Mouse (Mus musculus) embryonic facial prominence, embryonic 10.5 days (tissue): ENCODE measurements around the gene Fcho1. TPM values are rescaled to one million over a fixed set of nuclear protein-coding genes. Genes with fewer than 3 reads are reported as not detected.
"Not testable (repeated sequence)": the region's sequence is repeated elsewhere in the genome, so short reads cannot be mapped to it uniquely, and the experiment has no call there.

Source experiments
- DNase-seq: peaks from one replicate; pipeline ENCODE4 v3.0.0-alpha.2; 2017; ENCODE audit warnings: low spot score
- H3K27ac ChIP-seq: fragments of 300-500 bp; sonication (generic); replicated peaks from 2 replicates; pipeline ENCODE4 v1.5.1; 2016; ENCODE audit warnings: mild to moderate bottlenecking
- H3K27me3 ChIP-seq: fragments of 300-500 bp; sonication (generic); replicated peaks from 2 replicates; pipeline ENCODE4 v1.6.1; 2016; ENCODE audit warnings: low read depth, mild to moderate bottlenecking; ENCODE audit not compliant: poor library complexity, severe bottlenecking
- H3K36me3 ChIP-seq: fragments of 300-500 bp; sonication (generic); replicated peaks from 2 replicates; pipeline ENCODE4 v1.6.1; 2016; ENCODE audit warnings: mild to moderate bottlenecking, moderate library complexity
- H3K4me1 ChIP-seq: fragments of 300-500 bp; sonication (generic); 2 replicates; pipeline ENCODE4 v1.6.1; 2016
- H3K4me3 ChIP-seq: fragments of 300-500 bp; sonication (generic); 2 replicates; pipeline ENCODE4 v1.5.1; 2016; ENCODE audit warnings: mild to moderate bottlenecking, moderate library complexity
- H3K9me3 ChIP-seq: fragments of 300-500 bp; sonication (generic); 2 replicates; pipeline ENCODE4 v1.6.1; 2016; ENCODE audit warnings: mild to moderate bottlenecking
- WGBS: fragments of 180-500 bp; shearing (Covaris S2); methylation state at CpG from one replicate; pipeline ENCODE4 v1.1.7; 2016; 5-methylcytosine and 5-hydroxymethylcytosine counted together
- polyA plus RNA-seq: library from polyadenylated mRNA; unstranded; fragments of >200 nt; fragmentation: Nextera tagmentation; extraction: Ambion mirVana; gene quantifications from 2 replicates; pipeline ENCODE4 v1.2.1, GENCODE M21; 2016

Fcho1 gene
- polyA plus RNA-seq, result 6.0 and 7.9 TPM in 2 replicates

DNA sequence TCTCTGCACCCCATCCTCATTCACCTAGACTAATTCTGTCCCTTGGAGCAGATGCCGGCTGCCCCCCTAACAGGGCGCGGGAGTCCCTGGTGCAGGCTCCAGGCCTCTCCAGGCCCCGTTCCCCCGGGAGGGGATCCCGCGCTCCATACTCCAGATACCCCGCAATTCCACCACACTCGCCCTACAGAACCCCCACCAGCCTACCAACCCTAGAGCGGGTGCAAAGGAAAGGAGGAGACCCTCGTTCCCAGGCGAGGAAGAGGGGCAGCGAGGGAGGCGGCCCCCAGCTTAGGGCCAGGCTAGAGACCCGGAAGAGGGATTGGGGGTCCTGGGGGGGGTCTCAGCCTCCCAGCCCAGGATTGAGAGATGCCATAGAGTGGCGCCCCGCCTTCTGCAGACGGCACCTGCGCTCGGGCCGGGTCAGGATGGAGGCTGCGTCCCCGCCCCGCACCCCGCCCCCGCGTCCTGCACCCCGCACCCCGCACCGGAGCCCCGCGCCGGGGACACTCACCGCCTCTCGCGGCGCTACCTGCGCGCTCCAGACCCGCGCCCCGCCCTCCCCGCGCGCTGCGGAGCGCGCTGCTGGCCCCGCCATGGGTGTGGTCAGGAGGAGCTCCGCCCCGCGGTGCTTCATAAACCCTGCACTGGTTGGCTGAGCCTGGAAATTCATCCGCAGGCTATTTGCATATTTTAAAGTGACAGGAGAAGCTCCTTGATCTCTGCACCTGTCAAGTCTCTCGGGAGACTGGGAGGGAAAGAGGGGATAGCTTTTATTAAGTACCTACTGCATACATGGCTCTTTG, at the start of gene Fcho1:
Gene Fcho1, minus strand, starts transcription at position 595 of the 803 bp plus-strand sequence.
- WGBS, result under 1% methylated on average over 54 of the region's 54 CpGs
- Histone ChIP-seq H3K9me3 (no peaks in the 10 kb centered on the region), H3K27ac (peak within 1 kb of the TSS; percentile 69; the same call in 1 of the 2 replicates), H3K36me3 (no peaks in the 10 kb centered on the region), H3K4me1 (peaks cover 50% of the 10 kb centered on the region), H3K4me3 (peak within 1 kb of the TSS; percentile 77), H3K27me3 (peaks cover 84% of the 10 kb centered on the region)
- peak; percentile 85 for DNase-seq

DNA sequence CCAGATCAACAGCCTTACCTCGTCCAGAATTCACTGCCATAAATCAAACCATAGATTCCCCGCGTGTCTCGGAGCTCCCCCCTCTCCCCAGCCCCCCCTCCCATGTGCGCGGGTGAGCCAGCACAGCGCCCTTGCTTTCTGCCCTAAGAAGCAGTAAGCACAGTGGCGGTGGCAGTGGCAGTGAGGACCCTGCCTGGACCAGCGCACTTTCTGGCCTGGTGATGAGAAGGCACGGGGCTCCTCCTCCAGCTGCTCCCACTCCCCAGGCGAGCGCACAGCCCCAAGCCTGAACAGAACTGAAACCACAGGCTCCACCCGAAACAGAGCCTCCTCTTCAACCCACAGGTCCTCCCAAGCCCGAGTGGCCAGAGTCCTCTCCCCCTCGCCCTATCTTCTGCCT, 45.8 kb upstream of the Fcho1 start:
- H3K27me3 ChIP-seq, result no peaks in the 10 kb centered on the region
- peaks cover 18% of the 10 kb centered on the region for H3K9me3 ChIP-seq
- H3K4me3 ChIP-seq, result no peak overlapping the region
- no peaks in the 10 kb centered on the region for H3K4me1 ChIP-seq
- no peak for DNase-seq
- 92% methylated on average over 15 of the region's 15 CpGs for WGBS
- H3K27ac ChIP-seq, result no peak overlapping the region
- no peaks in the 10 kb centered on the region for H3K36me3 ChIP-seq

DNA sequence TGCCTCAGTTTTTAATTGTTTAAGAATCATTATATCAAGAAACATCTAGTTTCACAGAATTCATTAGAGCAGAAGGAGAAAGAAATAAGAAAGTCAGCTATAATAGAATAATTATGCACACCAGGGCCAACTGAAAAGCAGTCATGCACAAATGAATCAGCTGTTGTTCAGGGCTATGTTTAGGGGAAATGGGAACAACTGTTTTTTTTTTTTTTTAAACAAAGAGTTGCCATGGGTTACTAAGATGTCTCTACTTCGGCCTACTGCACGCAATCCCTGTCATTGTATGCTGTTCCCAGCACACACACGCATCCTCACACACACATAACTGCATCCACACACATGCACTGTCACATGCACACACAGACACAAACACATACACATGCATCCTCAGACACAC, 33.3 kb upstream of the Fcho1 start:
- Histone ChIP-seq H3K27me3 (no peaks in the 10 kb centered on the region), H3K4me3 (no peak overlapping the region), H3K9me3 (no peaks in the 10 kb centered on the region), H3K27ac (no peak overlapping the region), H3K36me3 (no peaks in the 10 kb centered on the region), H3K4me1 (no peaks in the 10 kb centered on the region)
- 87% methylated on average over 3 of the region's 3 CpGs for WGBS
- DNase-seq, result no peak

DNA sequence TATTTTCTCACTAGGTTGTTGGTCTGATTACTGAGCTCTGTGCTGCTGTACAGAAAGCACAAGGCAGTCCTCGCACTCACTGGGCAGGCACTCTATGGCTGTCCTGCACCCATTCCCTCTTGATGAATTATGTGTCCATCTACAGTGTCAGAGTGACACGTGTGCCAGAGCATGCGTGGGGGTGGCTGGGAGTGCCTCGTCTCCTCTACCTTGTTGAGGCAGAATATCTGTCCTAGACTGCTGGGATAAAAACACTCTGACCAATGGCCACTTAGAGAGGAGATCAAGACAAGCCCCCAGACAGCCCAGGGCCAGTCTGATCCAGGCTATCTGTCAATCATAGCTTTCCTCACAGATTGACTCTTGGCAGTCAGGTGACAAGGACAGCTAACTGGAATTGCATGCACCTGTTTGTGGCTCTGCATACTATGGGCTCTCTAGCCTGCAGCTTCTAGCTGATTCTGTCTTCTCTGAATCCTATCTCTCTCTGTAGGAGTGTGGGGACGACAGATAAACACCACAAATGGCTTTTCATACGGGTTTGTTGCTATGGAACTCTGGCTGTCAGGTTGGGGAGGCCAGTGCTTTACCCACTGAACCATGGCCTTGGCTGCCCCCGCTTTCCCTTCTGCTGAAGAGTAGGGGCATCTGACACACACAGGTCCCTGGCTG, 27.5 kb upstream of the Fcho1 start:
- H3K27me3 ChIP-seq, H3K4me3 ChIP-seq, H3K36me3 ChIP-seq, H3K9me3 ChIP-seq, H3K27ac ChIP-seq, H3K4me1 ChIP-seq, DNase-seq: not testable (repeated sequence)
- 75% methylated on average over 7 of the region's 7 CpGs for WGBS

DNA sequence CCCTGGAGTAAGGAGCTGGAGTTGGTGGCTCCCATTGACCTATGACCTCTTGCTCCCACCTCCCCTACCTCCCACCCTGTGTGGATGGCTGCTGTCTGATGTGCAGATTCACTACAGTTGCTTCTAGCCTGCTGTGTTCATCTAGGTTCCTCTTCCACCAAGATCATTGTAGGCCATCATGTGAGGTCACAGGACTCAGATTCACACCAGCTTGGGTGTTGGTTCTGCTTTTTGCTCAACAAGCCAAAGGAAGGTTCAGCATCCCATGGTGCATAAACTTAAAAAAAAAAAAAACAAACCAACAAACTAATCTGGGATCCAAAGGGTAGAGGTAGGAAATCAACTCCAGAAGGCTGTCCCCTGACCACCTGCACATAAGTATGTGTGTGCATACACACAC, 26.7 kb upstream of the Fcho1 start:
- not testable (repeated sequence) for H3K36me3 ChIP-seq, DNase-seq, H3K27me3 ChIP-seq, H3K4me3 ChIP-seq, H3K9me3 ChIP-seq, H3K4me1 ChIP-seq, H3K27ac ChIP-seq

DNA sequence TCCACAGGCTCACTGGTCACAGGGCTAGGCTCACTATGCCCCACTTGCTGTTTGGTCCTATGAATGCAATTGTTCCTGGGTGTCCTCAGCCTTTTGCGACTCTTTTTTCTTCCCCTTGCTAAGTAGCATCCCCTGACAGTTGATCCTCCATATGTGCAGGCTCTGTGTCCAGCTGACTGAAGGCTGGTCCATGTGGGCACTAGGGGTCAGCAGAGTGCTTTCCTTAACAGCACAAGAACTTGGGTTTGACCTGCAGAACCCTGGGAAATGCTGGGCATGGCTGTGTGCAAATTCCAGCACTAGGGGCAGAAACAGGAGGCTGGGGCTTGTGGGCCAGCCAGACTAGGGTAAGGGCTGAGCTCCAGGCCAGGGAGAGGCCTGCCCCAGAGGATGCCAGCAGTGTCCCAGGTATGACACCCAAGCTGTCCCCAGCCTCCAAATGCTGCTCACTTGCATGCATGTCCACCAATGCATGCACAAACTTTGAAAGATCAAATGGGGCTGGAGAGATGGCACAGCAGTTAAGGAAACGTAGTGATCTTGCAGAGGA, 25.9 kb upstream of the Fcho1 start:
- not testable (repeated sequence) for H3K27ac ChIP-seq, H3K27me3 ChIP-seq, H3K36me3 ChIP-seq, H3K9me3 ChIP-seq, H3K4me3 ChIP-seq, H3K4me1 ChIP-seq
- DNase-seq, result peak; percentile 51
- WGBS, result 61% methylated on average over 2 of the region's 2 CpGs

DNA sequence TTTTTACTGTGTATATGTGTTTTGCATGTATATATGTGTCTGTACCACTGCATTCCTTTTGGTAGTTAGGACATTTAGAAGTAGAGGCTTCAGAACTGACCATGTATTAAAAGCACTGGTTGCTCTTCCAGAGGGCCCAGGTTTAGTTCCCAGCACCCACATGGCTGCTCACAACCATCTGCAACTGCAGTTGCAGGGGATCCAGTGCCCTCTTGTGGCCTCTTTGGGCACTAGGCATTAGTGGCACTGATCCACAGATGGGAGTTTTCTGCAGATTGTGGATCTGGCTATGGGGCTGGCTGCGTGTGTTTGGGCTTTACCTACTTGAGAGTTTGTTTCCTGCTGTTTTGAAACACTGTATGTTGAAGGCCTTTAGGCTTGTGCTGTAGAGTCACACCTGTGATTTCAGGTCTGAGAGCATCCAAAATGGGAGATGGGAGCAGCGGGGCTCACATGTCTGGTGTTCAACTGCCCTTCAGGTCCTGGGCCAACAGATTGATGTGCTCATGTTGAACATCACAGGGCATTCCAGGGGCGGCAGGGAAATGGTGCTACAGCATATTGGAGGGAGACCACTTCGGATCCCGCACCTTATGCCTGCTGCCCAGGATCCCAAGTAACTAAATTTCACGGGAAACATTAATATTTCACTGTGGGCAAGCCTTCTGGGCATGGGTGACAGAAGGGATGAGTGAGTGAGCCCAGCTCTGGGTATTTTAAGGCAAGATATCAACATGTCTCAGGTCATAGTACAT, 24.0 kb upstream of the Fcho1 start:
- not testable (repeated sequence) for H3K4me1 ChIP-seq, H3K4me3 ChIP-seq, H3K9me3 ChIP-seq, H3K36me3 ChIP-seq, H3K27ac ChIP-seq, H3K27me3 ChIP-seq, DNase-seq
- WGBS, result 83% methylated on average over 6 of the region's 6 CpGs

DNA sequence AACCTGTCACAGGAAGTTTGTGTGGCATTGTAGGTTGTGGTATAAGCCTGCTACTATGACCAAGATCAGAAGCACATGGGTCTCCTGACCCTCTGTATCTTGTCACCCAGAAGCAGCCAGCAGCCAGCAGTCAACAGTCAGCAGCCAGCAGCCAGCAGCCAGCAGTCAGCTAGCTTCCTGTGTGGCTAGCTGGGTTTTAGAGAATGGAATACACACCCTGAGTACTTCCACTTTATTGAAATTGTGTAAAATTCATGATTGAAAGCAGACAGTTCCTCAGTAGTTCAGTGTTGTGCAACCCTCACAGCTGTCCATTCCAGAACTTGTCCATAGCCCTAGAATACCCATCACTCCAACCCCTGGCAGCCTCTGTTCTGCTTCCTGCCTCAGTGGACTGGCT, 21.6 kb upstream of the Fcho1 start:
- not testable (repeated sequence) for H3K4me1 ChIP-seq, H3K9me3 ChIP-seq, H3K27me3 ChIP-seq, H3K36me3 ChIP-seq, H3K4me3 ChIP-seq, DNase-seq, H3K27ac ChIP-seq

DNA sequence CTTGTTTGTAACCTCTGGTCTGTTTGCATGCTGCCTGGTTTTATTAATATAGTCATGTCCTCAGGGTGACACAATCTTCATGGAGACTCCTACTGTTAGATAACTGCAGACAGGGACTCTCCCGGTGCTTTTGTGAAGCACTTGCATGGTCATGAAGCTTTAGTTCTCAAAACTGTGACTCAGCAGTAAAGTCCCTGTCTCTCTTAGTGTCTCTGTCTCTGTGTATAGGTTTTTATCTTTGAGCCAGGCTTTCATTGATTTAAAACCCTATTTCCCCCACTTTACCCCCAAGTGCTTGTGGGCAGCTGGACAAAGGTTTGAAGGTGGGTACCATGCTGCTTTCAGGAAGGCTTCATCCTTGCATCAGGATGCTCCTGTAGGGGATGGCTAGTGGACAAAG, 19.8 kb upstream of the Fcho1 start:
- Histone ChIP-seq H3K4me3 (no peak overlapping the region), H3K27ac (no peak overlapping the region), H3K27me3 (peaks cover 14% of the 10 kb centered on the region), H3K36me3 (no peaks in the 10 kb centered on the region), H3K4me1 (peaks cover 8% of the 10 kb centered on the region), H3K9me3 (no peaks in the 10 kb centered on the region)
- 88% methylated on average over 1 of the region's 1 CpGs for WGBS
- no peak for DNase-seq

DNA sequence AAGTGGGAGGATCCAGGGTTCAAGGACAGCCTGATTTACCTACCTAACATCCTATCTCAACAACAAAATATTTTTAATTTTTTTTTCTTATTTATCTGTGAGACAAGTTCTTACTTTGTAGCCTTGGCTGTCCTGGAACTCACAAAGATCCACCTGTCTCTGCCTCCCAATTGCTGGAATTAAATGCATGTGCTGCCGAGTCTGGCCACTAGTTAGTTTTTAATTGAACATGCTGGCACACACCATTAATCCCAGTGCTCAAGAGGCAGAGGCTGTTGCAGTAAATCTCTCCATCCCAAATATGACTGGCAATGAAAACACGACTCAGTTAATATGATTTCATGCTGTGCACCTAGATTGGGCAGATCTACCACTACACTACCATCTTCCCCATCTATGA, 17.3 kb upstream of the Fcho1 start:
- Histone ChIP-seq H3K4me3 (no peak overlapping the region), H3K4me1 (peaks cover 8% of the 10 kb centered on the region), H3K9me3 (no peaks in the 10 kb centered on the region), H3K27ac (no peak overlapping the region), H3K36me3 (no peaks in the 10 kb centered on the region), H3K27me3 (peaks cover 14% of the 10 kb centered on the region)
- WGBS, result 68% methylated on average over 2 of the region's 2 CpGs
- no peak for DNase-seq

DNA sequence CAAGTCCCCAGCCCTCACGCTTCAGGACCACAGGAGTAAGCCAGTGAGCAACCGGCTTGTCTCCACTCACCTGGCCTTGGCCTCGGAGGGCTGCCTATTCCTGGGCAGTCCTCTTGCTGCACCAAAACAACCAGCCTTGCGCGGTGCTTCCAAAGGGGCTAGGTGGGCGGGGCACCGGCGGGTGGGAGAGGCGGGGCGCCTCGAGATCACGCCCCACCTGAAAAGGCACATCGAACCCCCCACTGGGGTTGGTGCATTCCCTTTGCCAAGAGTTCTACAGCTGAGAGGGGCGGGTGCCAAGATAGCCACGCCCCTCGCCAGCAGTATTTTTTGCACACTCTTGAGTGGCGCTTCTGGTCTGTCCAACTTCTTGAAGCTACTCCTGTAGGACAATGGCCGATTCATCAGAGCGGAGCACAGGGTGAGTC, 16.2 kb upstream of the Fcho1 start:
- Histone ChIP-seq H3K27me3 (peaks cover 14% of the 10 kb centered on the region), H3K27ac (no peak overlapping the region), H3K36me3 (no peaks in the 10 kb centered on the region), H3K4me3 (peak overlapping the region; percentile 41), H3K4me1 (peaks cover 8% of the 10 kb centered on the region), H3K9me3 (no peaks in the 10 kb centered on the region)
- peak; percentile 34 for DNase-seq
- 4% methylated on average over 19 of the region's 19 CpGs for WGBS

DNA sequence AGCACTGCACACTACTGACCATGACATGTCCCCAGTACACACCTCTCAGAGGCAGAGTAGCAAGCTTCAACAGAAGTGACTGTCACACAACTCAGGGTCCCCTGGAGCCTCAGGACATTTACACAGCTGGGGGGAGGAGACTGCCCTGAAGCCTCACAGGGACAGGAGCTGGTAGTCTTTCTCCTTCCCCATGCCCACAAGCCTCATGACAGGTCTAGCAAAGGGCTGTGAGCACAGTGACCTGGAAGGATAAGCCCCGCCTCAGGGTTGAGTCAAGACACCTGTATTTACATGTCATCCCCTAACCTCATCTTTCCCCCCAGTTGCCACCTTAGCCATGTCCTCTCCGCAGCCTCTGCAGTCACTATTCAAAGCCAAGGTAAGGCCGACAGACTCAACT, 15.7 kb upstream of the Fcho1 start:
- H3K27me3 ChIP-seq, result peaks cover 14% of the 10 kb centered on the region
- no peak for DNase-seq
- no peaks in the 10 kb centered on the region for H3K9me3 ChIP-seq
- H3K36me3 ChIP-seq, result no peaks in the 10 kb centered on the region
- 46% methylated on average over 3 of the region's 3 CpGs for WGBS
- H3K4me1 ChIP-seq, result peaks cover 8% of the 10 kb centered on the region
- H3K27ac ChIP-seq, result no peak overlapping the region
- H3K4me3 ChIP-seq, result peak overlapping the region; percentile 41; the same call in 1 of the 2 replicates
